Mouse (Mus musculus) stomach, postnatal 0 days (tissue): ENCODE results near the gene Nelfe. TPM values are rescaled to one million over a fixed set of nuclear protein-coding genes. Genes with fewer than 3 reads are reported as not detected.
A peak's percentile ranks its signal among the peaks of the same experiment; 100 is the strongest.
"Not testable (repeated sequence)": the region's sequence is repeated elsewhere in the genome, so short reads cannot be mapped to it uniquely, and the experiment has no call there.

Source experiments
- ATAC-seq: fragments of 200-750 bp; cut with Nextera tagmentation; 2 replicates; pipeline ENCODE4 v1.8.0; 2017; ENCODE audit not compliant: low FRiP score, low TSS enrichment
- DNase-seq: peaks from one replicate; pipeline ENCODE4 v3.0.0-alpha.2; 2016; ENCODE audit warnings: low spot score
- H3K27ac ChIP-seq: fragments of 300-500 bp; sonication (generic); replicated peaks from 2 replicates; pipeline ENCODE4 v1.5.1; 2014; ENCODE audit warnings: mild to moderate bottlenecking, control low read depth
- H3K27me3 ChIP-seq: fragments of 300-500 bp; sonication (generic); 2 replicates; pipeline ENCODE4 v1.6.1; 2014; ENCODE audit warnings: low read length; ENCODE audit not compliant: control insufficient read depth, insufficient read depth
- H3K36me3 ChIP-seq: fragments of 300-500 bp; sonication (generic); 2 replicates; pipeline ENCODE4 v1.6.1; 2014; ENCODE audit warnings: low read length, mixed read lengths; ENCODE audit not compliant: control insufficient read depth, insufficient read depth
- H3K4me1 ChIP-seq: fragments of 300-500 bp; sonication (generic); replicated peaks from 2 replicates; pipeline ENCODE4 v1.6.1; 2014; ENCODE audit warnings: antibody characterized with exemption; ENCODE audit not compliant: control insufficient read depth, insufficient read depth
- H3K4me2 ChIP-seq: fragments of 300-500 bp; sonication (generic); replicated peaks from 2 replicates; pipeline ENCODE4 v1.6.1; 2014; ENCODE audit warnings: low read depth, mild to moderate bottlenecking, control low read depth, moderate library complexity
- H3K4me3 ChIP-seq: fragments of 300-500 bp; sonication (generic); 2 replicates; pipeline ENCODE4 v1.5.1; 2014; ENCODE audit warnings: low read depth, low read length, control low read depth
- H3K9ac ChIP-seq: fragments of 300-500 bp; sonication (generic); 2 replicates; pipeline ENCODE4 v1.6.1; 2014; ENCODE audit warnings: mild to moderate bottlenecking, low read length, control low read depth, mixed read lengths
- H3K9me3 ChIP-seq: fragments of 300-500 bp; sonication (generic); 2 replicates; pipeline ENCODE4 v1.6.1; 2016; ENCODE audit warnings: low read length; ENCODE audit not compliant: control insufficient read depth
- CTCF ChIP-seq: IDR thresholded peaks from 2 replicates; pipeline ENCODE4 v1.5.1; 2016; ENCODE audit warnings: antibody characterized with exemption, low read depth, mild to moderate bottlenecking, moderate library complexity
- EP300 ChIP-seq: optimal IDR thresholded peaks from 2 replicates; pipeline ENCODE3; 2016; ENCODE audit warnings: antibody characterized with exemption
- WGBS: fragments of 180-500 bp; shearing (Covaris S2); extraction: QIAGEN DNeasy Blood & Tissue Kit; methylation state at CpG from one replicate; pipeline ENCODE4 v1.1.7; 2014; 5-methylcytosine and 5-hydroxymethylcytosine counted together
- microRNA-seq: library from miRNA; unstranded; fragments of <30 nt; microRNA quantifications from one replicate; pipeline ENCODE4, GENCODE M21; 2016
- polyA plus RNA-seq: library from polyadenylated mRNA; unstranded; fragments of >200 nt; fragmentation: Nextera tagmentation; extraction: Ambion mirVana; gene quantifications from 2 replicates; pipeline ENCODE4 v1.2.1, GENCODE M21; 2015

Nelfe gene
- polyA plus RNA-seq, 1 experiment from 2014 or later = 50.0 TPM

GRCm38 (mm10) chr17:34899890-34900243 lies 49.7 kb downstream of the Nelfe start:
- Histone ChIP-seq H3K4me3 (peak overlapping the region; percentile 88), H3K27me3 (no peaks in the 10 kb centered on the region), H3K9me3 (no peaks in the 10 kb centered on the region), H3K36me3 (peaks cover 10% of the 10 kb centered on the region; the same call in 1 of the 2 replicates), H3K27ac (peak overlapping the region; percentile 97), H3K4me1 (no peaks in the 10 kb centered on the region), H3K4me2 (peak overlapping the region; percentile 91), H3K9ac (peak overlapping the region; percentile 93)
- ATAC-seq (no peak), DNase-seq (no peak)
- 0% methylated on average over 5 of the region's 5 CpGs for WGBS
- TF ChIP-seq EP300 (no peak), CTCF (no peak)

GRCm38 (mm10) chr17:34900826-34901225 lies 50.6 kb downstream of the Nelfe start:
- H3K4me1 ChIP-seq, H3K9ac ChIP-seq, H3K27me3 ChIP-seq, ATAC-seq, H3K4me3 ChIP-seq, DNase-seq, H3K4me2 ChIP-seq, H3K9me3 ChIP-seq, H3K27ac ChIP-seq: not testable (repeated sequence)
- peaks cover 17% of the 10 kb centered on the region for H3K36me3 ChIP-seq

- H3K4me1 ChIP-seq, ATAC-seq, H3K9ac ChIP-seq, H3K27ac ChIP-seq, H3K9me3 ChIP-seq, DNase-seq, H3K4me2 ChIP-seq, H3K27me3 ChIP-seq, H3K4me3 ChIP-seq: not testable (repeated sequence)
- 81% methylated on average over 9 of the region's 10 CpGs for WGBS
- peaks cover 28% of the 10 kb centered on the region for H3K36me3 ChIP-seq
These were observed 51.8 kb downstream of the Nelfe start for GRCm38 (mm10) chr17:34901948-34902347.

- no peak overlapping the region for H3K4me3 ChIP-seq
- no peak overlapping the region for H3K9ac ChIP-seq
- no peak for DNase-seq
- no peaks in the 10 kb centered on the region for H3K4me1 ChIP-seq
- H3K27me3 ChIP-seq = no peaks in the 10 kb centered on the region
- no peak for ATAC-seq
- 81% methylated on average over 9 of the region's 9 CpGs for WGBS
- no peaks in the 10 kb centered on the region for H3K9me3 ChIP-seq
- TF ChIP-seq CTCF = no peak
- TF ChIP-seq EP300 = no peak
- H3K36me3 ChIP-seq = peaks cover 37% of the 10 kb centered on the region
- no peak overlapping the region for H3K4me2 ChIP-seq
- no peak overlapping the region for H3K27ac ChIP-seq
These were observed 52.7 kb downstream of the Nelfe start for GRCm38 (mm10) chr17:34902895-34903294.

Small RNAs within 50 kb of the gene (microRNA-seq; reads per million reads assigned to microRNA genes)
- gene Mir6970 (not detected), gene Mir6971 (5.5 reads per million, percentile 9 among the genes with 10 or more reads in this experiment), gene Mir6972 (not detected)

Other genes with a start within 250 kb of the Nelfe start
- 82.9 and 83.6 TPM in 2 replicates for gene Rnf5, start 246.7 kb upstream of the Nelfe start, polyA plus RNA-seq
- gene Agpat1, start 246.1 kb upstream of the Nelfe start, polyA plus RNA-seq = 27.6 and 31.3 TPM in 2 replicates
- 4.4 and 4.9 TPM in 2 replicates for gene Egfl8, start 234.4 kb upstream of the Nelfe start, polyA plus RNA-seq
- gene Ppt2, start 221.9 kb upstream of the Nelfe start, polyA plus RNA-seq = 16.5 and 18.7 TPM in 2 replicates
- 0.44 and 0.67 TPM in 2 replicates for gene Prrt1, start 220.9 kb upstream of the Nelfe start, polyA plus RNA-seq
- 12.4 and 12.8 TPM in 2 replicates for gene Fkbpl, start 205.6 kb upstream of the Nelfe start, polyA plus RNA-seq
- 35.4 and 39.3 TPM in 2 replicates for gene Atf6b, start 203.2 kb upstream of the Nelfe start, polyA plus RNA-seq
- gene Tnxb, start 179.9 kb upstream of the Nelfe start, polyA plus RNA-seq = 1.9 and 2.4 TPM in 2 replicates
- 0.73 and 1.3 TPM in 2 replicates for gene C4b, start 106.5 kb upstream of the Nelfe start, polyA plus RNA-seq
- gene Cyp21a1, start 45.8 kb upstream of the Nelfe start, polyA plus RNA-seq = 0.06 TPM in 1 of 2 replicates, not detected in the other
- gene Stk19, start 13.4 kb upstream of the Nelfe start, polyA plus RNA-seq = 20.8 and 23.1 TPM in 2 replicates
- gene Dxo, start 13.4 kb upstream of the Nelfe start, polyA plus RNA-seq = 29.6 and 32.2 TPM in 2 replicates
- 22.5 and 23.6 TPM in 2 replicates for gene Skiv2l, start 181 bp upstream of the Nelfe start, polyA plus RNA-seq
- gene Cfb, start 12.1 kb downstream of the Nelfe start, polyA plus RNA-seq = 20.7 and 23.9 TPM in 2 replicates
- gene Zbtb12, start 29.1 kb downstream of the Nelfe start, polyA plus RNA-seq = 0.59 and 0.62 TPM in 2 replicates
- gene Gm20547, start 31.7 kb downstream of the Nelfe start, polyA plus RNA-seq = not detected in 2 replicates
- gene C2, start 47.9 kb downstream of the Nelfe start, polyA plus RNA-seq = 4.8 and 5.5 TPM in 2 replicates
- 23.8 and 26.2 TPM in 2 replicates for gene Ehmt2, start 48.1 kb downstream of the Nelfe start, polyA plus RNA-seq
- 31.2 and 33.1 TPM in 2 replicates for gene Slc44a4, start 64.1 kb downstream of the Nelfe start, polyA plus RNA-seq
- gene Neu1, start 80.9 kb downstream of the Nelfe start, polyA plus RNA-seq = 18.3 and 18.9 TPM in 2 replicates
- 3.0 TPM in 2 replicates for gene Hspa1b, start 108.8 kb downstream of the Nelfe start, polyA plus RNA-seq
- gene Gm20481, start 119.5 kb downstream of the Nelfe start, polyA plus RNA-seq = not detected in 2 replicates
- gene Hspa1a, start 121.8 kb downstream of the Nelfe start, polyA plus RNA-seq = 24.1 and 25.9 TPM in 2 replicates
- 0.25 and 0.48 TPM in 2 replicates for gene Hspa1l, start 122.3 kb downstream of the Nelfe start, polyA plus RNA-seq
- 69.2 and 75.1 TPM in 2 replicates for gene Lsm2, start 131.5 kb downstream of the Nelfe start, polyA plus RNA-seq
- 35.5 and 40.2 TPM in 2 replicates for gene Vars, start 150.6 kb downstream of the Nelfe start, polyA plus RNA-seq
- 0.28 and 0.36 TPM in 2 replicates for gene Vwa7, start 166.2 kb downstream of the Nelfe start, polyA plus RNA-seq
- 8.0 and 8.2 TPM in 2 replicates for gene Sapcd1, start 177.6 kb downstream of the Nelfe start, polyA plus RNA-seq
- gene Msh5, start 196.4 kb downstream of the Nelfe start, polyA plus RNA-seq = 1.9 and 2.7 TPM in 2 replicates
- gene Clic1, start 199.6 kb downstream of the Nelfe start, polyA plus RNA-seq = 344 and 360 TPM in 2 replicates
- 84.8 and 86.8 TPM in 2 replicates for gene Ddah2, start 208.6 kb downstream of the Nelfe start, polyA plus RNA-seq
- 260 and 317 TPM in 2 replicates for gene Ly6g6c, start 215.0 kb downstream of the Nelfe start, polyA plus RNA-seq
- gene Mpig6b, start 215.8 kb downstream of the Nelfe start, polyA plus RNA-seq = 0.49 and 0.96 TPM in 2 replicates
- gene Ly6g6e, start 226.5 kb downstream of the Nelfe start, polyA plus RNA-seq = 109 and 113 TPM in 2 replicates
- 7.1 and 7.7 TPM in 2 replicates for gene Ly6g6d, start 227.7 kb downstream of the Nelfe start, polyA plus RNA-seq
- gene Ly6g6f, start 235.2 kb downstream of the Nelfe start, polyA plus RNA-seq = 0.13 TPM in 1 of 2 replicates, not detected in the other
- 74.2 and 75.0 TPM in 2 replicates for gene Abhd16a, start 238.9 kb downstream of the Nelfe start, polyA plus RNA-seq